Mouse (Mus musculus): ENCODE measurements around the gene Rnasek. TPM values are rescaled to one million over a fixed set of nuclear protein-coding genes. Genes with fewer than 3 reads are reported as not detected.

The Rnasek gene
- polyA plus RNA-seq, 1 experiment from 2014 or later: 152 TPM

DNA sequence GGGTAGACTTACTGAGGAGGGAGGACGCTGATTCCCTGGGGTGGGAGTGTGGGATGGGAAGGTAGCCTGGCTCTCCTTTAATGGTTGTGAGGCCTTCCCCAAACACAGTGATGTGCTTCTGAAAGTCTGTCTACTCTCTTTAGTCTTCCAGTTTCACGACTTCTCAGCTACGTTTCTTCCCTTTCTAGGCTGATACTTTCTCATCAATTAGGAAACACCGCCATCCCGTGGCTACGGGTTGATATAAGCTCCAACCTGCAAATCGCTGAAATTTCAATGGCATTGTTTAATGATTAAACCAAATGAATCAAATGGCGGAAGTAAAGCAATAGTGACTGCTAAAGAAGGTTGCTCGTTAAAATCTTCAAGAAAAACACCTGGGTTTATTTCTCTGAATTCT, 26.7 kb downstream of the Rnasek start:
- Histone ChIP-seq H3K4me1 (peaks cover 24% of the 10 kb centered on the region), H3K4me2 (replicated peaks) (no peak overlapping the region), H3K36me3 (no peaks in the 10 kb centered on the region), H3K27me3 (peaks cover 64% of the 10 kb centered on the region), H3K9me3 (no peaks in the 10 kb centered on the region), H3K27ac (no peak overlapping the region), H3K9ac (no peak overlapping the region), H3K4me3 (no peak overlapping the region)
- no peak for ATAC-seq (ENCODE audit: low FRiP score, low read depth)
- WGBS: 10% methylated on average over 9 of the region's 9 CpGs

DNA sequence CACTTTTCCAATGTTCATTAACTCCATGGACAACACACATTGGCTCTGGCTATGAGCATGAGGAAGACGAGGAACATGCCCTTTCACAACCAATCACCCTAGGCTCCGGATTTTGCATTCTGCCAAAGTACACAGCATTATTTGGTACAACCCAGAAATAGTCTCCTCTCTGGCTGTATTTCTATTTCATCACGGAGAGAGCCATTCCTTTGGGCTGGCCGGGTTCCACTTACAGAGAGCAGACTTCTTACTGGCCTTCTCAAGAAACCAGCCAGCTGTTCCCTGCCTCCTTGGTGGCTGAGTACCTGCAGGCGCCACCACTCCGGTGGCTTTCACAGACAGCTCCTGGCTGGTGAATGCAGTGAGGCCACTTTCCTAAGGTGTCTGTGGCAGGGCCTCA, 27.2 kb downstream of the Rnasek start, which contains the start of gene Slc16a11:
Gene Slc16a11, plus strand, starts transcription at position 330 of the 400 bp plus-strand sequence.
- H3K9me3 ChIP-seq: no peaks in the 10 kb centered on the region
- H3K36me3 ChIP-seq: no peaks in the 10 kb centered on the region
- peaks cover 24% of the 10 kb centered on the region for H3K4me1 ChIP-seq
- no peak within 1 kb of the TSS for H3K9ac ChIP-seq
- no peak within 1 kb of the TSS for H3K27ac ChIP-seq
- peak within 1 kb of the TSS; percentile 71 for H3K4me2 ChIP-seq (replicated peaks)
- ATAC-seq (ENCODE audit: low FRiP score, low read depth): no peak
- peak within 1 kb of the TSS; percentile 41 for H3K4me3 ChIP-seq
- H3K27me3 ChIP-seq: peaks cover 61% of the 10 kb centered on the region
- WGBS: 61% methylated on average over 6 of the region's 6 CpGs

DNA sequence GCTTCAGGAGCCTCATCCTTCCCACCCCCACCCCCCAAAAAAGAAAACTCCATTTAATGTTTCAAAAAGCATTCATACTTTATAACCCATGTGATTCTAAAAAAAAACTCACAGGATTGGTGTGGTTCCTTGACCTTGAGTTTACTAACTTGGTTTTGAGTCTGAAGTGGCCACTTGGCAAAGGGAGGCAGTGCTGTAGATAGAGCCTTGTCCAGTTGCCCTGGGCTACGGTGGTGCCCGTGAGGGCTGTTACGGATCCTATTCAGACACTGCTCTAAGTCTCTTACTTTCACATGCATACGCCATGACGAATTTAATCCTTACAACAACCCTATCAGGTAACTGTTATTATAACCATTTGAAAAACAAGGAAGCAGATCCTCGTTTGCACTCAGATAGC, 27.7 kb downstream of the Rnasek start:
- Histone ChIP-seq H3K9ac (no peak overlapping the region), H3K9me3 (no peaks in the 10 kb centered on the region), H3K4me2 (replicated peaks) (no peak overlapping the region), H3K27ac (no peak overlapping the region), H3K4me1 (peaks cover 24% of the 10 kb centered on the region), H3K36me3 (no peaks in the 10 kb centered on the region), H3K4me3 (no peak overlapping the region), H3K27me3 (peaks cover 56% of the 10 kb centered on the region)
- no peak for ATAC-seq (ENCODE audit: low FRiP score, low read depth)
- 80% methylated on average over 6 of the region's 6 CpGs for WGBS

DNA sequence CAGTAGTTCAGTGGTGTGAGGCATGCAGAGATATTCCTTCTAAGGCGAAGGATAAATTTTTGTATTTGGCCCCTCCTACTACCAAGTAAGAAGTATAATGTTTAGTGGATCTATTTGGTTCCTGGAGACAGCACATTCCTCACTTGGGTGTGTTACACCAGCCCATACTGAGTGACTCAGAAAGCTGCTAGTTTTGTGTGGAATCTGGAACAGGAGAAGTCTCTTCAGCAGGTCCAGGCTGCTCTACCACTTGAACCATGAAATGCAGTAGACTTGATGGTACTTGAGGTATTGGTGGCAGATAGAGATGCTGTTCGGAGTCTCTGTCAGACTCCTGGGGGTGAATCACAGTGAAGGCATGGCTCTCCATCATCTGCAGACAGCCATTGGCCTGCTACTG, 29.0 kb downstream of the Rnasek start:
- Histone ChIP-seq H3K4me1 (peaks cover 23% of the 10 kb centered on the region), H3K9me3 (no peaks in the 10 kb centered on the region), H3K27me3 (peaks cover 43% of the 10 kb centered on the region), H3K4me2 (replicated peaks) (no peak overlapping the region), H3K27ac (no peak overlapping the region), H3K36me3 (no peaks in the 10 kb centered on the region), H3K4me3 (no peak overlapping the region), H3K9ac (no peak overlapping the region)
- WGBS: 84% methylated on average over 2 of the region's 2 CpGs
- no peak for ATAC-seq (ENCODE audit: low FRiP score, low read depth)

DNA sequence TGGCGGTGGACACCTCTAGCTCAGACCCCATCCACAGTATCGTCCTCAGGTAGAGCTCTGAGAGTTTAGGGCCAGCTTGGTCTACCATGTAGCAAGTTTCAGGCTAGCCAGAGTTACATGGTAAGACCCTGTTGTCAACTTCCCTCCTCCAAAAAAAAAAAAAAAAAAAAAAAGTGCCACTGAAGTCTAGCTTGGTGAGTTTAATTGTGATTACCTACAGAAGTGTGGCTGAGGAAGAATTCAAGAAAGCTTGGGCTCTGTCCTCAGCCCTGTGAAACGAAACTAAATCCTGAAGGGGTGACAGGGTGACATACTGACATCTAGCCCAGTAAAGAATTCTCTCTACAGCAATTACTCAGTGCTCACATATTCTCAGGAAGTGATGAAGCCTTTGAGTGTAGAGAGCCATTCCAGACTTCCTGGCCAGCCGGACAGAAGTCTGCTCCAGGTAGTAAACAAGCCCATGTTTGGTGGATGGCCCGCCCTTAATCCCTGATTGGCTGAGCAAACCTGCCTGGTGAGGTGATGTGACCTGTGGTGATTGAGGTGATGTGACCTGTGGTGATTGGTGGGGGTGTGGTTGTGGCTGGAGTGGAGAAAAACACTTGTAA, 30.8 kb downstream of the Rnasek start:
- H3K27ac ChIP-seq: no peak overlapping the region
- H3K4me1 ChIP-seq: peaks cover 5% of the 10 kb centered on the region
- H3K27me3 ChIP-seq: peaks cover 25% of the 10 kb centered on the region
- no peak overlapping the region for H3K4me2 ChIP-seq (replicated peaks)
- H3K4me3 ChIP-seq: no peak overlapping the region
- H3K36me3 ChIP-seq: no peaks in the 10 kb centered on the region
- WGBS: 67% methylated on average over 5 of the region's 5 CpGs
- no peak overlapping the region for H3K9ac ChIP-seq
- H3K9me3 ChIP-seq: no peaks in the 10 kb centered on the region
- no peak for ATAC-seq (ENCODE audit: low FRiP score, low read depth)

DNA sequence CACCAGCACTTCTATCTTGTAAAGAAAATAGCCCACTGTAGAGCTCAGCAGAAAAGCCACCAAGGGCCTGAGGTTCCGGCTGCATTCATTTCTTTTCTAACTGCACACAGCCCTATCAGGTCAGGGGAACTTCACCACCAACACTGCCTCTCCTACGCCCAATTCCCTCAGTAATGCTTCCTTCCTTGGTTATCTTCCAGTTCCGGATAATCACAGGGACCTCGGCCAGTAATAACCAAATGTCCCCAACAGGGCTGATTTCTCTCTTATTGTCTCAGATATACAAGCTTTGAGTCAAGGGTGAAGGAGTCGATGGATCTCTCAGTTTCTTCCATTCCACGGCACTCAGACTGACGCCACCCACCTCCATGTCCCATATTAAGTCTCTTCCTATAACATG, 32.4 kb downstream of the Rnasek start:
- Histone ChIP-seq H3K27me3 (peaks cover 11% of the 10 kb centered on the region), H3K27ac (no peak overlapping the region), H3K9me3 (no peaks in the 10 kb centered on the region), H3K4me1 (no peaks in the 10 kb centered on the region), H3K4me2 (replicated peaks) (no peak overlapping the region), H3K4me3 (no peak overlapping the region), H3K36me3 (no peaks in the 10 kb centered on the region), H3K9ac (no peak overlapping the region)
- ATAC-seq (ENCODE audit: low FRiP score, low read depth): no peak
- 80% methylated on average over 7 of the region's 7 CpGs for WGBS

DNA sequence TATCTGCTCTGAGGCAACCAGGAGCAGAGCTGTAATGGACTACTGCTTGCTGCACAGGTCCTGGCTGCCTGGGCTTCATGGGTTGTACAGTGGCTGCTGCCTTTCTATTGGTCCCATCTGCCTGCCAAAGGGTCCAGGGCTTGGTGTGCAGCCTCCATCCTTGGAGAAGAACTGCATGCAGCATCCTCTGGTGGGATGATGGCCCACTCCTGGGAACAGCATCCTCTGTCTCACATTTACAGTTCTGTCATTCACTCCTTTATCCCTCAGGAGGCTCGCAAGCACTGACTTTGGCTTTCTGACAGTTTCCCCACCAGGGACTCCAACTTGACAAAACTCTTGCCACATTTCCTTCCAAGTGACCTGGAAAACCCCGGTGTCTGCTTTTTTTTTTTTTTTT, 32.8 kb downstream of the Rnasek start:
- H3K4me1 ChIP-seq: no peaks in the 10 kb centered on the region
- no peak overlapping the region for H3K27ac ChIP-seq
- H3K9me3 ChIP-seq: no peaks in the 10 kb centered on the region
- no peak for ATAC-seq (ENCODE audit: low FRiP score, low read depth)
- WGBS: 88% methylated on average over 2 of the region's 2 CpGs
- H3K4me2 ChIP-seq (replicated peaks): no peak overlapping the region
- H3K27me3 ChIP-seq: 0 out of 2 replicates have a peak, but pooled peaks cover 7% of the 10 kb centered on the region
- H3K9ac ChIP-seq: no peak overlapping the region
- no peak overlapping the region for H3K4me3 ChIP-seq
- no peaks in the 10 kb centered on the region for H3K36me3 ChIP-seq

DNA sequence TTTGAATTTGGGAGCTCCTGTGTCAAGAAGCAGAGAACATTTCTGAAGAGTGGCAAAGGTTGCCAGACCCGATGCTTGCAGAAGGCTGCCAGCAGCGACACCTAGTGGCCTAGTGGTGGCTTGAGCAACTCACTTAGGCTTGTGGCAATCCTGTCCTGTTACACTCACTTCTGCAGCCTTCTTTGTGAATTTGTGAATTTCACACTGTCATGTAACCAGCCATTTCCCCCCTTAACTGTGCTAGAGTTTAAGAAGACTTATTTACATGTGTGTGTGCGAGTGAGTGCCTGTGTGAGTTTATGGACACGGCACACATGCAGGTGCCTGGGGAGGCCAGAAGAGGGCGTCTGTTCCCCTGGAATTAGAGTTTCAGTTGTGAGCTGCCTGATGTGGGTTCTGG, 38.0 kb downstream of the Rnasek start:
- no peak overlapping the region for H3K27ac ChIP-seq
- no peaks in the 10 kb centered on the region for H3K27me3 ChIP-seq
- H3K9me3 ChIP-seq: no peaks in the 10 kb centered on the region
- no peak overlapping the region for H3K4me2 ChIP-seq (replicated peaks)
- 35% methylated on average over 5 of the region's 5 CpGs for WGBS
- no peak overlapping the region for H3K9ac ChIP-seq
- ATAC-seq (ENCODE audit: low FRiP score, low read depth): no peak
- no peaks in the 10 kb centered on the region for H3K4me1 ChIP-seq
- H3K4me3 ChIP-seq: no peak overlapping the region
- H3K36me3 ChIP-seq: no peaks in the 10 kb centered on the region

DNA sequence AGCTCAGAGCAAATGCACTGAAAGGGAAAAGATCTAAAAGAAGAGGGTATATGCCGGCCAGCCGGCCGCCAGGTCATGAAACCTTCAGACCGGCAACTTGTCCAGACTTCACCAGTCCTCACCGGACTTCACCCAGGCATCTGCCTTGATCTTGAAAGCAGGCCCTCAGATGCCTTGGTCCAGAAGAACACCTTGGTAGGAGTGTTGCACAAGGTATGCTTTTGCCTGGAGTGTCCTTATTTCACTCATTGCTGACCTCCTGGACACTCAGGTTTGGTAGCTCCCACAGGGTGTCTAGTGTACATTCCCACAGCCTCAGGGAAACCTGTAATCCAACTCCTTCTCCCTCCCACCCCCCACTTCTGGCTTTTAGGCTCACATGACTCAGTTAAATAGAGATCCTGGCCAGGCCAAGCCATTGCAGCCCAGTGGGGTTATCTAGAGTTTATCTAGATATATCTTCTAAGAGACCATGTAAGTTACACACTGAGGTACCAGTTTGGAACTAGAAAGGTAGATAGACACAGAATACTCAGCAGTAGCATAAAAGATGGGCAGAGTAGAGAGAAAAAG, 39.5 kb downstream of the Rnasek start:
- Histone ChIP-seq H3K27me3 (no peaks in the 10 kb centered on the region), H3K27ac (no peak overlapping the region), H3K4me3 (no peak overlapping the region), H3K4me1 (no peaks in the 10 kb centered on the region), H3K9me3 (0 out of 2 replicates have a peak, but pooled peaks cover 5% of the 10 kb centered on the region), H3K9ac (0 out of 2 replicates have a peak overlapping the region, but pooled peaks have one; percentile 26), H3K36me3 (no peaks in the 10 kb centered on the region), H3K4me2 (replicated peaks) (no peak overlapping the region)
- 84% methylated on average over 5 of the region's 5 CpGs for WGBS
- no peak for ATAC-seq (ENCODE audit: low FRiP score, low read depth)

DNA sequence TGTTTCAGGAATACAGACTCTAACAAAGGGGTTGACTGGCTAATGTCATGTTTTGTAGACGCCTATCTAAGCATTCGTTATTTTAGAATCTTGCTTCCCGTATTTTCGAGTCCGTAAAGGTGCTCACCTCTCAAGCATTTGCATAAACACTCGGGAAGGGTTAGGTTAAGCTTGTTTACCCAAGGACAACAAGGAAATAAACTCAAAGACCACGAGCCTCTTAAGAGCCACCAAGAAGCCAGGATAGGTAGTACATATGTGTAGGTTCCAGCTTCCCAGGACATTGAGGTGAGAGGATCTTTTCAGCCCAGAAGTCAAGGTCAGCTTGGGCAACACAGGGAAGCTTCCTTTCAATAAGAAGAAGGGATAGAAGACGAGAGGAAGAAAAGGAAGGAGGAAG, 40.5 kb downstream of the Rnasek start:
- no peak overlapping the region for H3K27ac ChIP-seq
- no peak overlapping the region for H3K4me3 ChIP-seq
- 0 out of 2 replicates have a peak, but pooled peaks cover 5% of the 10 kb centered on the region for H3K9me3 ChIP-seq
- no peak overlapping the region for H3K9ac ChIP-seq
- no peaks in the 10 kb centered on the region for H3K36me3 ChIP-seq
- no peak overlapping the region for H3K4me2 ChIP-seq (replicated peaks)
- H3K27me3 ChIP-seq: no peaks in the 10 kb centered on the region
- WGBS: 80% methylated on average over 8 of the region's 8 CpGs
- no peak for ATAC-seq (ENCODE audit: low FRiP score, low read depth)
- H3K4me1 ChIP-seq: no peaks in the 10 kb centered on the region

DNA sequence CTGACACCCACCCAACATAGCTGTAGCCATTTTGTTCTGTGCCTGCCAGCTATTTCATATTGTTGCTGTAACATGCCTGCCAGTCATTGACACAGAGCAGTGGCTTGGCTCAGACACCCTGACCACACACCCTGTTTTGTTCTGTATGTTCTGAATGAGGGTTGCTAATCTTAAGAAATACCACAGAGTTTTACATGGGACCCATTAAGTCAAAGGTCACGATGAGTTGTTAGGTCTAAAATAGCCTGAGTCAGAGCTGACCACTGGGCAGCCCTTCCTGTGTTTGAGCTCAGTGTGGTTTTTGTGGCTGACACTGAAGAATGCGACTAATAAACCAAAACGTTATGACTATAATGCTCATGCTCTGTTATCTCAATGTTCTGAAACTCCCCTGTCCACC, 41.3 kb downstream of the Rnasek start:
- 86% methylated on average over 3 of the region's 3 CpGs for WGBS
- no peak for ATAC-seq (ENCODE audit: low FRiP score, low read depth)
- H3K27me3 ChIP-seq: no peaks in the 10 kb centered on the region

DNA sequence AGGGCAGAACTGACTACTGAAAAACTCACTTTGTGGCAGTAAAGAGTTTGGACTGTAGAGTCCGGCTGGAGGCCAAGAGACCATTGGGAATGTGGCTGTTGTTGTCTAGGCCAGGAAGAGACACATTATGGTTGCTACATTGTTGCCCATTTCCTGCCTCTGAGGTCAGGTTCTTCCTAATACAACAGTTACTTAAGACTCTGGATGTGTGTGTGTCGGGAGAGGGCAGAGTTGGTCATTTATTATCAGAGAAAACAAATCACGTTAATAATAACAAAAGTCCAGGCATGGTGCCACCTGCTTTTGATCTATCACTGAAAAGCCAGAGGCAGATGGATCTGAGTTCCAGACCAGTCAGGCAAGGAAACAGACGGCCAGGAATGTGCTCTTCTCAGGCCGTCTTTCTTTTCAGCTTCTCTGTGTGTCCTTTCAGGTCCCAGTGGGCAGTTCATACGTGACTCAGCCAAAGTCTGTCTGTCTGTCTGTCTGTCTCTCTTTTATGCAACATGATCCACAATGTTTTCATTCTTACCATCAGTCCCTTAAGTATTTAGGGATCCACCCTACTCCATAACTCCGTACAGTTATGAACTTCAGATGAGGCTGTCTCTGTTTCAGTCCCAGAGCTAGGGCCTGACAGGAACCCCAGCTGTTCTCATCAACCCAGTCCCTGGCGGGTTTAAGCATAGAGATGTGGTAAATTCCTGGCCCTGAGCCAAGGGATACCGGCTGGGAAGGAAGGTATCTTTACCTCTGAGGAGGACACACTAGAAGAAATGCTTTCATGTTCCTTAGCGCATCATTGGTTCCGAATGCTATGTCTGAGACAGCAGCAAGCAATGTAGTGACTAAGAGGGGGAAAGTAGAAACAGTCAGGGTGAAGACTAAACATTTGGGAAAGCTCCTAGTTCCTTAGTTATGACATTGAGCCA, 46.0 kb downstream of the Rnasek start:
- no peak for ATAC-seq (ENCODE audit: low FRiP score, low read depth)
- H3K36me3 ChIP-seq: no peaks in the 10 kb centered on the region
- H3K4me1 ChIP-seq: peaks cover 6% of the 10 kb centered on the region; the same call in 1 of the 2 replicates
- H3K9ac ChIP-seq: no peak overlapping the region
- no peak overlapping the region for H3K4me3 ChIP-seq
- H3K27ac ChIP-seq: no peak overlapping the region
- 0 out of 2 replicates have a peak, but pooled peaks cover 5% of the 10 kb centered on the region for H3K9me3 ChIP-seq
- 50% methylated on average over 11 of the region's 11 CpGs for WGBS
- no peak overlapping the region for H3K4me2 ChIP-seq (replicated peaks)
- no peaks in the 10 kb centered on the region for H3K27me3 ChIP-seq

More for the DNA sequence above, 41.3 kb downstream of the Rnasek start:
- Histone ChIP-seq H3K9ac (no peak overlapping the region), H3K4me1 (peaks cover 6% of the 10 kb centered on the region; the same call in 1 of the 2 replicates), H3K4me3 (no peak overlapping the region), H3K36me3 (no peaks in the 10 kb centered on the region), H3K9me3 (0 out of 2 replicates have a peak, but pooled peaks cover 5% of the 10 kb centered on the region), H3K4me2 (replicated peaks) (no peak overlapping the region), H3K27ac (no peak overlapping the region)

Data from limb, embryonic 13.5 days (tissue).